Mouse (Mus musculus): ENCODE measurements around the gene Ctbp1.

DNA sequence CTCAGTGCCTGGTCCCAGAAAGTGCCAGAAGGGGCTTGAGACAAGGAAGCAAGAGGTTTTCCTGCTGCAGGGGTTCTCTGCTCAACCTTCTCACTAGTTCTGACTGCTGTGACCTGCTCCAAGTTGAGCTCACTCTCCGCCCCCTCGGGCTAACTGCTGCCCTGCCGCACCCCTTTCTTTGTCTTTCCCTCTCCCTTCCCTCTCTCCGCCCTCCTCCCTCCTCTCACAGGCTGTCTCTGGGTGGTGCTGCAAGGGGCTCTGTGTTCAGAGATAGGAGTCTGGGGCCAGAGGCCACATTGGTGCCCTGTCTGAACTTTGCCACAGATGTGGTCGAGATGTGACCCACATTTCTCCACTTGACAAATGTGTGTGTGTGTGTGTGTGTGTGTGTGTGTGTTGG is 56.7 kb downstream of the Ctbp1 start, which contains the start of gene Spon2:
- TF ChIP-seq CTCF (IDR thresholded peaks at IDR 0.05) (no peak), EP300 (IDR thresholded peaks at IDR 0.05; ENCODE audit: insufficient read depth, low read depth, low read length) (no peak), POLR2A (IDR thresholded peaks at IDR 0.05; ENCODE audit: insufficient read depth, low read depth, low read length) (no peak)

Data from heart, adult 2 months (tissue).